Mouse (Mus musculus) left cerebral cortex, adult 18-20 months (tissue): ENCODE measurements at regions not wholly inside any gene's neighbourhood (a gene's known extent, or its start where the extent isn't known, plus 50 kb on each side); places are given as distances from the start of the nearest gene placed in this dataset.
"Not testable (repeated sequence)": the region's sequence is repeated elsewhere in the genome, so short reads cannot be mapped to it uniquely, and the experiment has no call there.

Experiments used
- DNase-seq, 2 experiments: peaks; one replicate each; pipeline ENCODE4 v3.0.0; 2021 to 2022; ENCODE audit warnings: low spot score in 2 of 2, mixed read lengths in 1 of 2

DNA sequence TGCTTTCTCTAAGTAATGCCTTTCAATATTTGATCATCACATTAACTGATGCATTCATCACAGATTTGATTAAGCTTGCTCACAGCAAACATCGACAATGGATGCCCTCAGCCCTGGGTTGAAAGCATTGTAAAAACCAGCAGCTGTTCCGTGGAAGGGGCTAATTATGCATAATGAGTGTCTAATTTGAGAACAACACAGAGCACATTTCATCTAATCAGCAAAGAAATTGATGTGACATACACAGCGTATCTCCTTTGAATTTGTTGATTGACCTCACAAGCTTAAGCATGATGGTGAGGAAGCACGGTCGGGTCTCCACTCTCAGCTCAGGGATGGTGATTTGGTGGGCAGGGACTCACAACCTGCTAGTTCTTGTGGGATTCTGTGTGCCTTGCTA, 84.0 kb upstream of the Ttc29 start:
- no peak for DNase-seq

- DNase-seq = not testable (repeated sequence)
Measured at GRCm38 (mm10) chr8:78139514-78139913, 73.6 kb upstream of the Ttc29 start.

- no peak for DNase-seq
Measured at GRCm38 (mm10) chr8:78147170-78147569, 65.9 kb upstream of the Ttc29 start.

DNA sequence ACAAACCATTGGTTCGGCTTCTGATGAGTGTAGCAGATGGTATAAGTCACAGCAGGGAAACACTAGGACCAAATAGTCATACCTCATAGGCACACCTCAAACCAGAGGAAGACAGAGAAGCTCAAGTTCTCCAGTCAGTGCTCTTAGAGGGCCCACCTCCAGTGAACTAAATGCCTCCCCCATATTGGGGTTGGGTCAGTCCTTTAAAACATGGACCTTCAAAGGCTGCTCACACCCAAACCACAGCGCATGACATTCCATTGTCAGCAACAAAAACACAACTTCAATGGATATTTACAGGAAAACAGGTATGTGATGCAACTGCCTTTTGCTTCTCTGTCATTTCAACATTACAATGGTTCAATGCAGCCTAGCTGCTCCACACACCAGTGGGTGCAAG, 65.1 kb upstream of the Ttc29 start:
- no peak for DNase-seq

DNA sequence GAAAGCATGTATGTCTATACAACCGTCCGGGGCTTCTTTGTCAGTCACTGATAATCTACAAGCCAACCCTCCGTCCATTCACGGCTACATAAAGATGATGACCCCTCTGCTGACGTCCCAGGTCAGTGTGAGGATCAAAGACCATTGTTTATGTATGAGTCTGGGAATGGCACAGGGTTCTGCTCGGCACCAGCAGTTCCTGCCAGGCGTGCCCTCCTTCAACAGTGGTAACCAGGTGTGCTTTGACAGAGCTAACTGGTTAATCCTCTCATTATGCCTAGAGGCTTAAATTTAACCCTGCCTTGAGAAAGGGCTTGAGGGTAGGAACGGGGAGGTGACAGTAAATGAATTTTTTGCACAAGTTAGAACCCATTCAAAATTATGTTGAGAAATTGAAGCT, 58.2 kb upstream of the Ttc29 start:
- no peak for DNase-seq

GRCm38 (mm10) chr8:78162046-78162445, 51.1 kb upstream of the Ttc29 start:
- peak in 1 of 2 experiments; percentile 3 for DNase-seq

DNA sequence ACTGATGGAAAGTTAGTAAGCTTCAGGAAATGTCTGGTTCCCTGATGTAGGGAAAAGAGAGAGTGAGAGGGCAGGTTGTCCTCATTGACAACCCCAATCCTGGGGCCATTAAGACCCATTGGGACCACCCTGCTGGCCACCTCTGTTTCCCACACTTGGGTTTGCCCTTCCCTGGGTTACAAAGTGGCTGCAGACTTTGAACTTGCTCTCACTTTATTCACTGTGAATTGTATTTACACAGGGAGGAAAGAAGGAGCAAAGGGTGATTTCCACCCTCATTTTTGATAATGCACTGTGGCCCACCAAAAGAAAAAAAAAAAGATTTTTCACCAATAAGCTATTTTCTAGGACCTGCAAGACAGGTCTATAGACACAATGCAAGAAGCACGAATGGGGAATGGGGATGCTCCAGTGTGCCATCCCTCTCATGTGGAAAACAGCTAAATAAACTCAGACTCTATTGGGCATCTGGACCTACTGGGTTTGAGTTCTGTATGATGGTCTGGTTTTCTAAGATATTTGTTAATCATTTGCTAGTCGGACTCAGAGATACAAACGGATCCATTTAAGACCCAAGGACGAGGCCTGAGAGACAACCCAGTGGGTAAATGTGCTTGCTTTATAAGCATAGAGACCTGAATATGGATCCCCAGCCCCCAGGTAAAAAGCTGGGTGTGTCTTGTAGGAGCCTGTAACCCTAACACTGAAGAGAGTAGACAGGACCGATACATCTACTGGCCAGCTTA, 50.2 kb upstream of the Ttc29 start:
- no peak for DNase-seq
